Mouse (Mus musculus) bone marrow, adult 2 months (tissue): ENCODE data around the gene Dlx3. TPM values are rescaled to one million over a fixed set of nuclear protein-coding genes. Genes with fewer than 3 reads are reported as not detected.

Experiments
- H3K27ac ChIP-seq: fragments of 200-500 bp; 2 replicates; pipeline ENCODE4 v1.5.1; 2012; ENCODE audit warnings: low read depth, mild to moderate bottlenecking, control low read depth, inconsistent platforms, low read length; ENCODE audit not compliant: control insufficient read depth, poor library complexity, insufficient read depth
- H3K4me1 ChIP-seq: fragments of 200-500 bp; 2 replicates; pipeline ENCODE4 v1.6.1; 2011; ENCODE audit warnings: low read length; ENCODE audit not compliant: control insufficient read depth, insufficient read depth
- H3K4me3 ChIP-seq: fragments of 200-500 bp; replicated peaks from 2 replicates; pipeline ENCODE3; 2011; ENCODE audit warnings: mild to moderate bottlenecking, low read depth, low read length, control low read depth; ENCODE audit not compliant: control insufficient read depth
- CTCF ChIP-seq: fragments of 200-500 bp; IDR thresholded peaks from 2 replicates; pipeline ENCODE4 v1.5.1; 2011; ENCODE audit warnings: low read length, control low read depth; ENCODE audit not compliant: control insufficient read depth, insufficient read depth
- POLR2A ChIP-seq: fragments of 200-500 bp; IDR thresholded peaks from 2 replicates; pipeline ENCODE4 v1.6.1; 2011; ENCODE audit warnings: low read depth, mild to moderate bottlenecking, control low read depth, low read length, borderline replicate concordance; ENCODE audit not compliant: control insufficient read depth
- WGBS: fragments of 180-500 bp; shearing (Covaris S2); methylation state at CpG from one replicate; pipeline ENCODE4 v1.1.7; 2018; 5-methylcytosine and 5-hydroxymethylcytosine counted together
- polyA plus RNA-seq: library from polyadenylated mRNA; stranded (reverse); fragments of >200 nt; gene quantifications from 2 replicates; pipeline ENCODE4 v1.2.4, GENCODE M21; 2011; ENCODE audit warnings: low replicate concordance; ENCODE audit not compliant: missing spikeins, insufficient read depth, insufficient read length

The Dlx3 gene
- polyA plus RNA-seq, 1 experiment: 0.57 TPM

DNA sequence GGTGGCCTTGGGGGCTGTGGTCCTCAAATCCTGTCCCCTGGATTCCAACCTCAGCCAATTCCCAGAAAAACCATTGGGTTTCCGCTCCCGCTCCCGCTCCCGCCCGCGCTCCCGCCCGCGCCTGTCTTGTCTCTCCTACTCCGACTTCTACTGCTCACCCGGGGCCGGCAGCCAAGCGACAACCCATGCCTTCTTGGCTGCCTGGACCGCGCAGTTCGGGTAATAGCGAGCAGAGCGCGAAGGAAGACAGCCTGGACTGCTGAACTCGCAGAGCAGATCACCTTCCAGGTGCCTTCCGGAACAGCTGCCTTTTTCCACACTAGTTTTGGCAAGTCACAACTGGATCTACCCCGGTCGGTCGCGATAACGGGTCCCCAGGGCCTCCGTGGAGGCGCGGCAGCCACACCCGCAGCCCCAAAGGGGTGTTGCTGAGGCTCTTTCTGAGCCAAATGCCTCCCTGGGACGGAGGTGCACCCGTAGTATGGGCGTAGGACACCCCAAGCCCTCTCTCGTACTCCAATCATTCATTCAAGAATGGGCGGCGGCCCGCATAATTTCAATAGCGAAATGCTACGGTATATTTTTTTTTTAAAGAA is 23.2 kb downstream of the Dlx3 start:
- TF ChIP-seq POLR2A (no peak), CTCF (no peak)
- no peaks in the 10 kb centered on the region for H3K4me1 ChIP-seq
- no peak overlapping the region for H3K4me3 ChIP-seq
- 4% methylated on average over 39 of the region's 39 CpGs for WGBS
- no peak overlapping the region for H3K27ac ChIP-seq

DNA sequence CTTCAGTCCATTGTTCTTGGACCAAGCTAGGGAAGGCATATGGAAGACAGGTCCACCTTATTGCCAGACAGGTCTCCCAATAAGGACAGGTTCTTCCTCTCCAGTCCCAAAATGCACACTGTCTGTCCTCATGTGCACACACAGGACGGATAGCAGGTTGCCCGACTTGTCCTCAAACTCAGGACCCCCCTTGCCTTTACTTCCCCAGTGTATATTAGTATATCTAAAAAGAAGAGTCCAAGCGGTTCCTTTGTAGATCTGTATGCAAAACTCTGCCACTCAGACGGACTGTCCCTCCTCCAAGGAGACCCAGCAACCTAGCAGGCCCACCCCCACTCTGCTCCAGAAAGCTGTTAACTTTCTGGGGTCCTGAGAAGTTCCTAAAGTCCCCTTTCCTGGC is 23.7 kb downstream of the Dlx3 start:
- no peak overlapping the region for H3K27ac ChIP-seq
- H3K4me3 ChIP-seq: no peak overlapping the region
- TF ChIP-seq CTCF (no peak), POLR2A (no peak)
- H3K4me1 ChIP-seq: no peaks in the 10 kb centered on the region
- 13% methylated on average over 4 of the region's 4 CpGs for WGBS

DNA sequence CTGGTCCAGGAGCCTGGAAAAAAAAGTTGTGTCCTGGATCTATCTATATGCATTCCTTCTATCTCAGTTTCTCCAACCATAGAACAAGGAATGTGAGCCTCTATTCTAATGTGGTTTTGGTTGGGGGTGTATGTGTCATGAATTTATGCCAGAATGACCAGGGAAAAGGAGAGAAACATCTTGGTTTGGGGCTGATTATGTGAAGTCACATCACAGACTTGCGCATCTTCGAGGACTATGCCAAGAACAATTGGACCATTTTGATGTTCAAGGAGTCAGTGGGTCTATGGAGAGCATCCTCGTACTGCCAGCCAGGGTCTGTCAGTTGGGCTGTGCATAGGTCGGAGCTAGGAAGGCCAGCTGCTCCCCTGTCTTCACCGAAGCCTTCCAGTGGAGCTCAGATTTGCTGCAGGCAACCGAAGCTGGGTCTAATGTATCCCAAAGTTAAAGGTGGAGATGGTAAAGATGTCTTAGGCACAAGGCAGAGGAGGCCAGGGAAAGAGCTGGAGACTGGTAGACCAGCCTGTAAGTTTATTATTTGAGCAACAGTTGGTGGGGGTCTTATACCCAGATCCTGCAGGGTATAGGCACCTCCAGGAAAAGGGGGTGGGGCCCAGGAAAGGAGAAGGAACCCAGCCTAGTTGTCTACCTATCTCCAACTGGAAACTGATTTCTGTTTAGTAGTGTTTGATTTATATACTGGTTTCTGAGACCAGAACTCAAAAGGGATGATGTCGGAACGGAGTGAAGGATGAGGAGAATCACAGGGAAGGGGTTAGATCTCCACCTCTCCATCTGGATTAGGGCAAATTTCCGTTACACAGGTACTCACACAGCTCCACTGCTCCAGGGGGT is 24.4 kb downstream of the Dlx3 start:
- no peak overlapping the region for H3K27ac ChIP-seq
- WGBS: 19% methylated on average over 9 of the region's 9 CpGs
- no peaks in the 10 kb centered on the region for H3K4me1 ChIP-seq
- TF ChIP-seq POLR2A (no peak), CTCF (no peak)
- no peak overlapping the region for H3K4me3 ChIP-seq

DNA sequence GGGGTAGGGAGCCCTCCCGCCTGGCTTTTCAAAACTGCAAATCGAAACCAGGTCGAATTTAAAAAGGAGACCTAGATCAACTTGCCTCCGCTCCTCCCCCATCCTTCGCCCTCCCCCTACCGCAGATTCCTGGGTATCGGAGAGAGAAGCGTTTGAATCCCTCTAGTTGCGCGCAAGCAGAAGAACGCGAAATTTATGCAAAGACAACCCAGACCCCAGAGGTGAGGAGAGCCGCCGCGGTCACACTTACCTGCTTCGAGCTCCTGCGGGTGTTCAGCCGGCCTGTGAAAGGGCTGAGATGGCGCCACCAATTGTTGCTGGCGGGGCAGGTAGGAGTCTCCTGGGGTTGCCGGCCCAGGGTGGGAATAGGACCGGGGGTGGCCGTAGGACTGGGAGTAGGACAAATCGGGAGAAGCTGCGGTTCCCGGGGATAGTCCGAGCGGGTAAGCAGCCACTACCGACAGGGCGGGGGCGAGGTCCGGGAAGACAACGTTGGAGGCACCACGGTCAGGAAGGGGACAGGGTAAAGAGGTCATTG is 25.1 kb downstream of the Dlx3 start:
- no peak overlapping the region for H3K27ac ChIP-seq
- no peak overlapping the region for H3K4me3 ChIP-seq
- WGBS: 1% methylated on average over 34 of the region's 34 CpGs
- no peaks in the 10 kb centered on the region for H3K4me1 ChIP-seq
- no peak for TF ChIP-seq CTCF
- TF ChIP-seq POLR2A: no peak

DNA sequence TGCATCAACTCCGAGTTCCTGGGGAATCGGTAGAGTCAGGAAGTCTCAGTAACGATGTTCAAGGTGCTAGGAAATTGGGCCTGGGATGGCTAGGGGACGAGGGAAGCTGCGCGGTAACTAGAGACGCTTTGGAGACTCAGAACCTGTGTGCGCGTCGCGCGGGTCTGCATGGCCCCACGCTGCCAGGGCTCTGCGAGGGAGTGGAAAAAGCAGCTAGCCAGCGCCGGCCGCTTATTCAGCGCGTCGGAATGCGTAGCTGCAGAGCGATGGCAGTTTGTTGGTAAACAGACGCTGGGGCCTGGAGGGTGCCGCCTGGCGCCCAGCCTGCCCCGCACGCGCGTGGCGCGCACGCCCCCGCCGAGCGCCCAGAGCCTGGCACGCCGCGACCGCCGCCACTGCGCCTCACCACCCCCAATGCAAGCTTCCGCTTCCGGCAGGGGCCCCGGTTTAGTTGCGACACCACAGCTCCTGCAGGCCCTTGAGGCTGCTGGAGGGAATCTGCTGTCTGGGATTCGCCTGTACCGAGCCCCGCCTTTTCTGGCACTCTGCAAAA is 26.0 kb downstream of the Dlx3 start, which contains the start of gene Dlx4:
Dlx4 (minus strand) TSS at position 413 of the 553 bp plus-strand sequence.
- Histone ChIP-seq H3K4me3 (peak within 1 kb of the TSS; percentile 12), H3K4me1 (no peaks in the 10 kb centered on the region), H3K27ac (no peak within 1 kb of the TSS; the same call in 1 of the 2 replicates)
- TF ChIP-seq CTCF: no peak
- no peak for TF ChIP-seq POLR2A
- WGBS: 1% methylated on average over 48 of the region's 48 CpGs

DNA sequence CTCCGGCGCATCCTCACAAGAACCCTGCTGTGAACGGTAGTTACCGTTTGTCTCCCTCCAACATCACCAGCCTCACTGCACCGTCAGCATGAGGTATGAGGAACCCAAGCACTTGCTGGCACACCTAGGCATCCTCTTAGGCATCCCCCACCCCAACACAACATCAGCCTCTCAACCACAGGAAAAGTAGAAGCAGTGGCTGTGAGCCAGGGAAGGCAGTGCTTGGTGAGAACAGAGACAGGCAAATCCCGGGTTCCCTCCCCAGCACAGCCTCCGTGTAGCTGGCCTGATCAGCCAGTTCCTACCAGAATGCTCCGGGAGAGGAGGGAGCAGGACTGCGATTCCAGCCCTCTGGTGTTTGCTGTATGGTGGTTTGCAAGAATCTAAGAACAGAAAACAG is 28.8 kb downstream of the Dlx3 start:
- no peak for TF ChIP-seq POLR2A
- TF ChIP-seq CTCF: no peak
- Histone ChIP-seq H3K27ac (no peak overlapping the region), H3K4me1 (no peaks in the 10 kb centered on the region), H3K4me3 (no peak overlapping the region)
- WGBS: 14% methylated on average over 9 of the region's 9 CpGs

DNA sequence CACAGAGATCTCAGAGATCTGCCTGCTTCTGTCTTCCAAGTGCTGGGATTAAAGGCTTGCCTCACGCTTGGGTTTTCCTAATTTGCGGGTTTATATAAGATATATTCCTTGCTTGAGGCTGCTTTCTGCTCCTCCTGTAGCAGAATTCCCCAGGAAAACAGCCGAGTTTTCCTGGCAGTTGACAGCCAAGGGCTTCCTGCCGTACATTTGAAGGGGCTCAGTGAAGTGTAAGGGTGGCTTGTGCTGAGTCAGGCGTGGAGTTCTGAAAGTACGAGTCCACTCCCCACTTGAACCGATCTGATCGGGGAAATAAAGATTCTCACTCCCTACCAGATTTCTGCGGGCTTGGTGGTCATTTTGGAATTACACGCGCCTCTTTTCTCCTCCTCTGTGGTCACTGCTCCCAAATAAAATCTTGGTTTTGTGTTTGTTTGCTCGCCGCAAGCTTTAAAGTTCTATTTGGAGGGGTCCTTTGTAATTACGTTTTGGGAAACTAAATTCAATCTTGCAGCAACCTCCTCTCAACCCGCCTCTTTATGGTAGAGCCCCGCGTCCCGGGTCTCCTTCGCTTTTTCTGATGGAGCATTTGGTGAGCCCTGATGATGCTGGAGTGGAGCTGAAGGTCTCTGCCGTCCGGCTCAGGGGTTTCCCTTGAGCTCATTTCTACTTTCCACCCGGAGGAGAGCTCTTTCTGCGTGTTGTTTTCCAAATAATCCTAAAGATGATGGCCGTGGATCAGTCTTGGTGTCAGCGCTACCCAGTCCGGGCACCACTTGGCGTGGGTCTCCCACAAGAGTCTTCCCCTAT is 29.7 kb downstream of the Dlx3 start:
- Histone ChIP-seq H3K4me3 (no peak overlapping the region), H3K27ac (no peak overlapping the region), H3K4me1 (no peaks in the 10 kb centered on the region)
- 5% methylated on average over 27 of the region's 27 CpGs for WGBS
- TF ChIP-seq CTCF (no peak), POLR2A (no peak)
